Mouse (Mus musculus) stomach, postnatal 0 days (tissue): Measurements from ENCODE around the gene Sdhd. TPM values are rescaled to one million over a fixed set of nuclear protein-coding genes. Genes with fewer than 3 reads are reported as not detected.

Experiments used
- ATAC-seq: fragments of 200-750 bp; cut with Nextera tagmentation; 2 replicates; pipeline ENCODE4 v1.8.0; 2017; ENCODE audit not compliant: low FRiP score, low TSS enrichment
- DNase-seq: peaks from one replicate; pipeline ENCODE4 v3.0.0-alpha.2; 2016; ENCODE audit warnings: low spot score
- H3K27ac ChIP-seq: fragments of 300-500 bp; sonication (generic); replicated peaks from 2 replicates; pipeline ENCODE4 v1.5.1; 2014; ENCODE audit warnings: mild to moderate bottlenecking, control low read depth
- H3K27me3 ChIP-seq: fragments of 300-500 bp; sonication (generic); 2 replicates; pipeline ENCODE4 v1.6.1; 2014; ENCODE audit warnings: low read length; ENCODE audit not compliant: control insufficient read depth, insufficient read depth
- H3K36me3 ChIP-seq: fragments of 300-500 bp; sonication (generic); 2 replicates; pipeline ENCODE4 v1.6.1; 2014; ENCODE audit warnings: low read length, mixed read lengths; ENCODE audit not compliant: control insufficient read depth, insufficient read depth
- H3K4me1 ChIP-seq: fragments of 300-500 bp; sonication (generic); replicated peaks from 2 replicates; pipeline ENCODE4 v1.6.1; 2014; ENCODE audit warnings: antibody characterized with exemption; ENCODE audit not compliant: control insufficient read depth, insufficient read depth
- H3K4me2 ChIP-seq: fragments of 300-500 bp; sonication (generic); replicated peaks from 2 replicates; pipeline ENCODE4 v1.6.1; 2014; ENCODE audit warnings: low read depth, mild to moderate bottlenecking, control low read depth, moderate library complexity
- H3K4me3 ChIP-seq: fragments of 300-500 bp; sonication (generic); 2 replicates; pipeline ENCODE4 v1.5.1; 2014; ENCODE audit warnings: low read depth, low read length, control low read depth
- H3K9ac ChIP-seq: fragments of 300-500 bp; sonication (generic); 2 replicates; pipeline ENCODE4 v1.6.1; 2014; ENCODE audit warnings: mild to moderate bottlenecking, low read length, control low read depth, mixed read lengths
- H3K9me3 ChIP-seq: fragments of 300-500 bp; sonication (generic); 2 replicates; pipeline ENCODE4 v1.6.1; 2016; ENCODE audit warnings: low read length; ENCODE audit not compliant: control insufficient read depth
- CTCF ChIP-seq: IDR thresholded peaks from 2 replicates; pipeline ENCODE4 v1.5.1; 2016; ENCODE audit warnings: antibody characterized with exemption, low read depth, mild to moderate bottlenecking, moderate library complexity
- EP300 ChIP-seq: optimal IDR thresholded peaks from 2 replicates; pipeline ENCODE3; 2016; ENCODE audit warnings: antibody characterized with exemption
- WGBS: fragments of 180-500 bp; shearing (Covaris S2); extraction: QIAGEN DNeasy Blood & Tissue Kit; methylation state at CpG from one replicate; pipeline ENCODE4 v1.1.7; 2014; 5-methylcytosine and 5-hydroxymethylcytosine counted together
- polyA plus RNA-seq: library from polyadenylated mRNA; unstranded; fragments of >200 nt; fragmentation: Nextera tagmentation; extraction: Ambion mirVana; gene quantifications from 2 replicates; pipeline ENCODE4 v1.2.1, GENCODE M21; 2015

The Sdhd gene
- polyA plus RNA-seq, 1 experiment from 2014 or later: 428 TPM

- no peaks in the 10 kb centered on the region for H3K27me3 ChIP-seq
- no peaks in the 10 kb centered on the region for H3K4me1 ChIP-seq
- no peak overlapping the region for H3K4me2 ChIP-seq
- TF ChIP-seq CTCF (no peak), EP300 (no peak)
- no peaks in the 10 kb centered on the region for H3K9me3 ChIP-seq
- peak overlapping the region; percentile 86 for H3K27ac ChIP-seq
- 61% methylated on average over 12 of the region's 12 CpGs for WGBS
- ATAC-seq (peak; percentile 87), DNase-seq (peak; percentile 68)
- no peak overlapping the region for H3K4me3 ChIP-seq
- peaks cover 21% of the 10 kb centered on the region for H3K36me3 ChIP-seq
- H3K9ac ChIP-seq: no peak overlapping the region
These were observed 8.7 kb downstream of the Sdhd start for GRCm38 (mm10) chr9:50594794-50595417.

- no peaks in the 10 kb centered on the region for H3K27me3 ChIP-seq
- TF ChIP-seq CTCF: peak; percentile 75
- TF ChIP-seq EP300: no peak
- H3K4me1 ChIP-seq: no peaks in the 10 kb centered on the region
- no peak overlapping the region for H3K4me3 ChIP-seq
- DNase-seq: peak; percentile 61
- H3K4me2 ChIP-seq: no peak overlapping the region
- peaks cover 14% of the 10 kb centered on the region for H3K36me3 ChIP-seq
- no peaks in the 10 kb centered on the region for H3K9me3 ChIP-seq
- WGBS: 56% methylated on average over 3 of the region's 3 CpGs
- no peak overlapping the region for H3K27ac ChIP-seq
- H3K9ac ChIP-seq: no peak overlapping the region
- no peak for ATAC-seq
These were observed 10.1 kb downstream of the Sdhd start for GRCm38 (mm10) chr9:50593544-50593943.

GRCm38 (mm10) chr9:50592955-50593354 is 10.7 kb downstream of the Sdhd start:
- H3K27me3 ChIP-seq: no peaks in the 10 kb centered on the region
- no peak overlapping the region for H3K27ac ChIP-seq
- TF ChIP-seq CTCF: no peak
- no peak for DNase-seq
- H3K9ac ChIP-seq: no peak overlapping the region
- H3K4me3 ChIP-seq: no peak overlapping the region
- peaks cover 9% of the 10 kb centered on the region; the same call in 1 of the 2 replicates for H3K36me3 ChIP-seq
- H3K4me1 ChIP-seq: no peaks in the 10 kb centered on the region
- no peak overlapping the region for H3K4me2 ChIP-seq
- peak; percentile 31 for ATAC-seq
- 84% methylated on average over 9 of the region's 9 CpGs for whole genome bisulfite sequencing
- no peaks in the 10 kb centered on the region for H3K9me3 ChIP-seq

- Histone ChIP-seq H3K27ac (peak overlapping the region; percentile 49), H3K27me3 (no peaks in the 10 kb centered on the region), H3K36me3 (no peaks in the 10 kb centered on the region), H3K4me2 (no peak overlapping the region), H3K9me3 (no peaks in the 10 kb centered on the region), H3K4me3 (no peak overlapping the region), H3K9ac (no peak overlapping the region), H3K4me1 (no peaks in the 10 kb centered on the region)
- TF ChIP-seq CTCF (no peak), EP300 (no peak)
- WGBS: 60% methylated on average over 10 of the region's 10 CpGs
- DNase-seq: no peak
- peak; percentile 38 for ATAC-seq
These were observed 12.6 kb downstream of the Sdhd start for GRCm38 (mm10) chr9:50590856-50591518.

- Histone ChIP-seq H3K9ac (no peak overlapping the region), H3K4me2 (no peak overlapping the region), H3K9me3 (no peaks in the 10 kb centered on the region), H3K27me3 (no peaks in the 10 kb centered on the region), H3K36me3 (no peaks in the 10 kb centered on the region), H3K4me1 (no peaks in the 10 kb centered on the region), H3K27ac (peak overlapping the region; percentile 1; the same call in 1 of the 2 replicates), H3K4me3 (no peak overlapping the region)
- ATAC-seq (peak; percentile 79), DNase-seq (peak; percentile 70)
- 45% methylated on average over 4 of the region's 4 CpGs for WGBS
- TF ChIP-seq CTCF (no peak), EP300 (no peak)
These were observed 16.7 kb downstream of the Sdhd start for GRCm38 (mm10) chr9:50586955-50587354.

GRCm38 (mm10) chr9:50585145-50585818 is 18.3 kb downstream of the Sdhd start:
- WGBS: 68% methylated on average over 6 of the region's 6 CpGs
- no peak overlapping the region for H3K4me3 ChIP-seq
- no peak overlapping the region for H3K9ac ChIP-seq
- H3K4me2 ChIP-seq: no peak overlapping the region
- no peak for ATAC-seq
- H3K27me3 ChIP-seq: no peaks in the 10 kb centered on the region
- no peaks in the 10 kb centered on the region for H3K4me1 ChIP-seq
- no peak for TF ChIP-seq EP300
- TF ChIP-seq CTCF: no peak
- no peaks in the 10 kb centered on the region for H3K36me3 ChIP-seq
- no peak for DNase-seq
- H3K27ac ChIP-seq: no peak overlapping the region
- H3K9me3 ChIP-seq: no peaks in the 10 kb centered on the region
